Mouse (Mus musculus): ENCODE results near the gene Uggt2. TPM values are rescaled to one million over a fixed set of nuclear protein-coding genes. Genes with fewer than 3 reads are reported as not detected.

The Uggt2 gene
- total and polyA plus RNA-seq, 2 experiments from 2014 or later: 4.5 to 5.2 TPM

DNA sequence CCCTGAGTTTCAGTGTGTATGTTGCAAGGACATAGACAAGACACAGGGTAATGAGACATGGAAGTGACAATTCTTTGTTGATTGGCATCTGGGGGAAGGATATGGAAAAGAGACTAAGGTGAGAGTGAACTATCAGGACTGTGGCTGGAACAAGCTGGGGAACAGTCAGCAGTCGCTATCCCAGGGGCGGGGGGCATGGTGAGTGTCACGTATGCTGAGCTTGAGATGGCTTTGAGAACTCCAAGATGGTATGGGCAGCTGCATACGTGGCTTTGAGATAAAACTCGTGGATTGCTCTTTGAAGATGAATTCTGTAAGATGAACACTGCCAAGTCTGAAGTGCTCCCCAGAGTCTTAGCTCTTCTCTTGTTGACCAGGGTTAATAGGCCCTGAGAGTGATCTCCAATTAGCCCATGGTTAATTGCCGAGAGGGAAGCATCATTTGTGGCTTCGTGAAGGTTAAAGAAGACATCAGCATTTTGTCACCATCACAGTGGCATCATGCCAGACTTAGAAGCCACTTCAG lies 9.6 kb upstream of the Uggt2 start:
- Histone ChIP-seq H3K4me1 (ENCODE audit: control insufficient read depth, insufficient read depth) (no peaks in the 10 kb centered on the region), H3K27me3 (ENCODE audit: control insufficient read depth, insufficient read depth, low read length) (no peaks in the 10 kb centered on the region), H3K4me3 (ENCODE audit: low read depth, low read length) (no peak overlapping the region), H3K9me3 (replicated peaks; ENCODE audit: control insufficient read depth, low read length) (no peaks in the 10 kb centered on the region), H3K36me3 (replicated peaks; ENCODE audit: control insufficient read depth, insufficient read depth, low read length) (no peaks in the 10 kb centered on the region), H3K4me2 (ENCODE audit: low read depth, low read length) (no peak overlapping the region), H3K9ac (replicated peaks; ENCODE audit: low read depth, low read length) (no peak overlapping the region), H3K27ac (ENCODE audit: low read depth) (no peak overlapping the region)
- ATAC-seq (ENCODE audit: insufficient read depth, low read depth) (no peak), DNase-seq (ENCODE audit: low spot score) (no peak)
- 46% methylated on average over 7 of the region's 7 CpGs for WGBS
- TF ChIP-seq EP300 (IDR thresholded peaks at IDR 0.05; ENCODE audit: low read depth): no peak
- no peak for TF ChIP-seq CTCF (IDR thresholded peaks at IDR 0.05; ENCODE audit: low read depth)

DNA sequence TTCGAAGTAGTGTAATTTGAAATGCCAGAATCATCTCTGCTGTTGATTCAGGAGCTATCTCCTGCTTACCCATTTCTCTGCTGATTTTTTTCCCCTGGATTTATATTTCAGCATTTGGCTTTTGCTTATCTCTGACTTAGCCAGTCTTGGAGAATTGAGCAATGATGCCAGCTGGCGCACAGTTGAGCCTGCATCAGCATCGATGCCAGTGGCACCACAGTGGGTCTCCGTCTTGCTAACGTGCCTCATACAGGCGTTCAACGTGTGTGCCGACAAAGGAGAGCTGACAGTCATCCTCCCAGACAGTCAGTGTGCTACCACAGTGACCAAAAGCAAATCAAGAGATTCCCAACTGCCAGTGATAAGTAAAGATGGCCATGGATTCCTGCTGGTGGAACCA lies 8.4 kb upstream of the Uggt2 start:
- Histone ChIP-seq H3K9ac (replicated peaks; ENCODE audit: low read depth, low read length) (no peak overlapping the region), H3K4me2 (ENCODE audit: low read depth, low read length) (no peak overlapping the region), H3K27me3 (ENCODE audit: control insufficient read depth, insufficient read depth, low read length) (no peaks in the 10 kb centered on the region), H3K4me3 (ENCODE audit: low read depth, low read length) (no peak overlapping the region), H3K9me3 (replicated peaks; ENCODE audit: control insufficient read depth, low read length) (no peaks in the 10 kb centered on the region), H3K4me1 (ENCODE audit: control insufficient read depth, insufficient read depth) (no peaks in the 10 kb centered on the region), H3K27ac (ENCODE audit: low read depth) (no peak overlapping the region), H3K36me3 (replicated peaks; ENCODE audit: control insufficient read depth, insufficient read depth, low read length) (no peaks in the 10 kb centered on the region)
- TF ChIP-seq CTCF (IDR thresholded peaks at IDR 0.05; ENCODE audit: low read depth): no peak
- no peak for TF ChIP-seq EP300 (IDR thresholded peaks at IDR 0.05; ENCODE audit: low read depth)
- DNase-seq (ENCODE audit: low spot score): no peak
- ATAC-seq (ENCODE audit: insufficient read depth, low read depth): no peak
- WGBS: 89% methylated on average over 8 of the region's 8 CpGs

DNA sequence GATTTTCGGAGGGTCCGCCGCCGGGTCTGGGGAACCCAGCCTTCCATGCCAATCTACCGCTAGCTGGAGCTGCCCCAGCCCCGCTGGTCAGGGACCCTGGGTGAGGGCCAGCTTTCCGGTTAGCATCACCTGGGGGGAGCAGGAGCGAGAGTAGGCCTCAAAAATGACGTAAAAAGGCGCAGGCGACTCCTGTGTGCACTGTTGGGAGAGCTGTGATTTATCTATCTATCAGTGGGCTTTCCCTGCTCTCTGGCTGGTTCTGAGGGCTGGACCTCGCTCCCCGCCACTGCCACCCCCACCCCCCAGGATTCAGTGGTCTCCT lies 301 bp upstream of the Uggt2 start:
- no peak for DNase-seq (ENCODE audit: low spot score)

DNA sequence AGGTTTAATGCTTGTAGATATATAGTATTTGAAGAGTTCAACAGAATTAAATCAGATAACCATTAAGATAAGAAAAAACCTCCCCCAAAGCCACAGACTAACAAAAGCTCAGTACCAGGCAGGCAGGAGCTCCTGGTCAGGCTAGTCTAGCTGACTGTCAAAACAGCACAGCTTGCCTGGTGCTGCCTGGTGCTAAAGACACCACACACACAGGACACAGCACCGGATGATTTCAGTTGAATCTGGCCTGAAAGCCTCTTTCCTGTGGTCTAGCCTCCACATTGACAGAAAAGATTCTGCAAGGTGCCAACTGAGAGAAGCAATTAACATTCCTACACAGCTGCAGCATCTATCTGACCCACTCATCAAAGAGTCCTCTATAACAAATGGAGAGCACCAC lies 37.4 kb downstream of the Uggt2 start:
- H3K27ac ChIP-seq (ENCODE audit: low read depth): no peak overlapping the region
- ATAC-seq (ENCODE audit: insufficient read depth, low read depth): no peak
- H3K4me2 ChIP-seq (ENCODE audit: low read depth, low read length): no peak overlapping the region
- TF ChIP-seq EP300 (IDR thresholded peaks at IDR 0.05; ENCODE audit: low read depth): no peak
- TF ChIP-seq CTCF (IDR thresholded peaks at IDR 0.05; ENCODE audit: low read depth): no peak
- H3K27me3 ChIP-seq (ENCODE audit: control insufficient read depth, insufficient read depth, low read length): no peaks in the 10 kb centered on the region
- H3K4me1 ChIP-seq (ENCODE audit: control insufficient read depth, insufficient read depth): no peaks in the 10 kb centered on the region
- WGBS: 63% methylated on average over 1 of the region's 1 CpGs
- DNase-seq (ENCODE audit: low spot score): no peak
- H3K4me3 ChIP-seq (ENCODE audit: low read depth, low read length): no peak overlapping the region
- H3K9ac ChIP-seq (replicated peaks; ENCODE audit: low read depth, low read length): no peak overlapping the region
- H3K36me3 ChIP-seq (replicated peaks; ENCODE audit: control insufficient read depth, insufficient read depth, low read length): peaks cover 5% of the 10 kb centered on the region; the same call in 1 of the 2 replicates
- H3K9me3 ChIP-seq (replicated peaks; ENCODE audit: control insufficient read depth, low read length): no peaks in the 10 kb centered on the region

More for the DNA sequence above, 301 bp upstream of the Uggt2 start:
- no peaks in the 10 kb centered on the region for H3K27me3 ChIP-seq (ENCODE audit: control insufficient read depth, insufficient read depth, low read length)
- peak overlapping the region; percentile 98 for H3K4me2 ChIP-seq (ENCODE audit: low read depth, low read length)
- H3K9ac ChIP-seq (replicated peaks; ENCODE audit: low read depth, low read length): peak overlapping the region; percentile 62
- no peaks in the 10 kb centered on the region for H3K36me3 ChIP-seq (replicated peaks; ENCODE audit: control insufficient read depth, insufficient read depth, low read length)
- H3K4me1 ChIP-seq (ENCODE audit: control insufficient read depth, insufficient read depth): 0 out of 2 replicates have a peak, but pooled peaks cover 4% of the 10 kb centered on the region
- ATAC-seq (ENCODE audit: insufficient read depth, low read depth): peak; percentile 51
- peak overlapping the region; percentile 69 for H3K4me3 ChIP-seq (ENCODE audit: low read depth, low read length)
- TF ChIP-seq CTCF (IDR thresholded peaks at IDR 0.05; ENCODE audit: low read depth) (no peak), EP300 (IDR thresholded peaks at IDR 0.05; ENCODE audit: low read depth) (no peak)
- 2% methylated on average over 13 of the region's 13 CpGs for WGBS
- H3K27ac ChIP-seq (ENCODE audit: low read depth): no peak overlapping the region
- H3K9me3 ChIP-seq (replicated peaks; ENCODE audit: control insufficient read depth, low read length): no peaks in the 10 kb centered on the region

DNA sequence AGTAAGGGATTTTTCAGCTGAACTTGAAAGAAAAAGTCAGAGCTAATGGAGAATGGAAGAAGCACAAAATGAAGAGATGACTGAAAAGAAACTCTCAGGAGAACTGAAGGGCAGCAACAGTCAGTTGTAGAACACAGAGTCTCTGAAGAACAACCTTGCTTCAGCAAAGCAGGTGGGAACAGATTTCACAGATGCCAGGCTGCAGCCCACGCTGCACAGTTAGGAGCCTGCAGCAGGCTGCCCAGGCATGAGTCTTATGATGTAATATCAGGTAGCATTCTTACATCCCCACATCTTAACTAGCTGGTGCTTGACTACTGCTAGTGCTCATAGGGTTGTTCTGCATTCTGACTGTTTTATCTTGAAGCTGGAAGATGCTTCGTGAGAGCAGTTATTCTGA lies 38.5 kb downstream of the Uggt2 start:
- H3K4me3 ChIP-seq (ENCODE audit: low read depth, low read length): no peak overlapping the region
- no peak for DNase-seq (ENCODE audit: low spot score)
- H3K9ac ChIP-seq (replicated peaks; ENCODE audit: low read depth, low read length): no peak overlapping the region
- WGBS: 77% methylated on average over 2 of the region's 2 CpGs
- no peaks in the 10 kb centered on the region for H3K27me3 ChIP-seq (ENCODE audit: control insufficient read depth, insufficient read depth, low read length)
- TF ChIP-seq CTCF (IDR thresholded peaks at IDR 0.05; ENCODE audit: low read depth): no peak
- no peak for TF ChIP-seq EP300 (IDR thresholded peaks at IDR 0.05; ENCODE audit: low read depth)
- no peak for ATAC-seq (ENCODE audit: insufficient read depth, low read depth)
- no peaks in the 10 kb centered on the region for H3K4me1 ChIP-seq (ENCODE audit: control insufficient read depth, insufficient read depth)
- H3K36me3 ChIP-seq (replicated peaks; ENCODE audit: control insufficient read depth, insufficient read depth, low read length): peaks cover 5% of the 10 kb centered on the region; the same call in 1 of the 2 replicates
- H3K27ac ChIP-seq (ENCODE audit: low read depth): no peak overlapping the region
- H3K9me3 ChIP-seq (replicated peaks; ENCODE audit: control insufficient read depth, low read length): no peaks in the 10 kb centered on the region
- H3K4me2 ChIP-seq (ENCODE audit: low read depth, low read length): no peak overlapping the region

DNA sequence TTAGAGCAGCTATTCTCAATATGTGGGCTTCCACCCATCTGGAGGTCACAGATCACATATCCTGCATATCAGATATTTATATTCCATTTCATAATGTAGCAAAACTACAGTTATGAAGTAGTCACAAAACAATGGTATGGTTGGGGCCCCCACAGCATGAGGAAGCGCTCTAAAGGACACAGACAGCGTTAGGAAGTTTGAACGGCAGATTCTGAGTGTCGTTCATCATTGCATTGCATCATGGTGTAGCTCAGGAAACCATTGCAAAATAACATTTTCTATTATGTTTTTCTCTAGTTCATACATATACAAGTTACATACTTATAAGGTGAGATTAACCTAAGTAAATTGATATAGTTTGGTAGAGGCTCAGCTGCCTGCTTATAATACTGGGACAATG lies 42.2 kb downstream of the Uggt2 start:
- H3K27me3 ChIP-seq (ENCODE audit: control insufficient read depth, insufficient read depth, low read length): no peaks in the 10 kb centered on the region
- peaks cover 10% of the 10 kb centered on the region; the same call in 1 of the 2 replicates for H3K36me3 ChIP-seq (replicated peaks; ENCODE audit: control insufficient read depth, insufficient read depth, low read length)
- no peak for ATAC-seq (ENCODE audit: insufficient read depth, low read depth)
- H3K27ac ChIP-seq (ENCODE audit: low read depth): no peak overlapping the region
- no peaks in the 10 kb centered on the region for H3K9me3 ChIP-seq (replicated peaks; ENCODE audit: control insufficient read depth, low read length)
- no peak overlapping the region for H3K9ac ChIP-seq (replicated peaks; ENCODE audit: low read depth, low read length)
- DNase-seq (ENCODE audit: low spot score): no peak
- no peak overlapping the region for H3K4me3 ChIP-seq (ENCODE audit: low read depth, low read length)
- H3K4me1 ChIP-seq (ENCODE audit: control insufficient read depth, insufficient read depth): no peaks in the 10 kb centered on the region
- H3K4me2 ChIP-seq (ENCODE audit: low read depth, low read length): no peak overlapping the region
- whole genome bisulfite sequencing: 87% methylated on average over 4 of the region's 4 CpGs
- TF ChIP-seq EP300 (IDR thresholded peaks at IDR 0.05; ENCODE audit: low read depth) (no peak), CTCF (IDR thresholded peaks at IDR 0.05; ENCODE audit: low read depth) (no peak)
